ENCODE assay signal across 18 mouse cellular contexts in genomic region chr19:24058021-24058420, GRCm38 (mm10). TPM values are rescaled to one million over a fixed set of nuclear protein-coding genes. Genes with fewer than 3 reads are reported as not detected.
A peak's percentile ranks its signal among the peaks of the same experiment; 100 is the strongest.
DNase-seq lines count a peak whose midpoint lies in the region; ATAC-seq and TF ChIP-seq lines count a peak whose summit lies in the region.
"Had no signal": no experiment of that assay in that cellular context is flagged by ENCODE, and none has a peak within 500 bp of the region (broad histone marks: within the 10 kb centered on the region; RNA-seq: fewer than 3 reads in every experiment).

No protein-coding gene starts in this region.

- H3K4me1 ChIP-seq in lung, postnatal 0 days (ENCODE audit: insufficient read depth, low read depth, low read length): peaks cover 15% of the 10 kb centered on the region; the same call in 1 of the 2 replicates
- H3K4me1 ChIP-seq in small intestine, adult 2 months (ENCODE audit: control insufficient read depth, insufficient read depth, insufficient read length, low read length): peaks cover 15% of the 10 kb centered on the region; the same call in 1 of the 2 replicates
- H3K4me1 ChIP-seq: embryonic facial prominence, embryonic 10.5 days; midbrain, embryonic 10.5 days had no signal

- TF ChIP-seq EP300 in lung, postnatal 0 days (IDR thresholded peaks at IDR 0.05): no peak

- H3K36me3 ChIP-seq in lung, postnatal 0 days (ENCODE audit: insufficient read depth, low read length): no peaks in the 10 kb centered on the region
- no peaks in the 10 kb centered on the region for H3K36me3 ChIP-seq in small intestine, adult 2 months (ENCODE audit: control insufficient read depth, insufficient read depth, low read length)
- H3K36me3 ChIP-seq: embryonic facial prominence, embryonic 10.5 days; hindbrain, embryonic 15.5 days; midbrain, embryonic 10.5 days had no signal

- no peak for TF ChIP-seq POLR2A in small intestine, adult 2 months (IDR thresholded peaks at IDR 0.05; ENCODE audit: low read depth, low read length)

- WGBS in lung, postnatal 0 days: 57% methylated on average over 5 of the region's 5 CpGs
- 15% methylated on average over 5 of the region's 5 CpGs for WGBS in small intestine, adult 2 months

- intact Hi-C loops in gastrocnemius, adult 2 months (cut with DNase I): no loop called here
- intact Hi-C loops in gastrocnemius, postnatal 14 days (cut with DNase I; ENCODE audit: low total_unique reads): no loop called here
- intact Hi-C loops in heart, postnatal 10 days (cut with DNase I): no loop called here

- H3K9me3 ChIP-seq in lung, postnatal 0 days (ENCODE audit: low read length): no peaks in the 10 kb centered on the region
- H3K9me3 ChIP-seq: embryonic facial prominence, embryonic 10.5 days; hindbrain, embryonic 15.5 days had no signal

- H3K9ac ChIP-seq in lung, postnatal 0 days (replicated peaks; ENCODE audit: low read depth): no peak overlapping the region
- H3K9ac ChIP-seq: hindbrain, embryonic 15.5 days had no signal

- H3K4me3 ChIP-seq in gastrocnemius, adult 2 months: no peak overlapping the region
- H3K4me3 ChIP-seq in lung, postnatal 0 days (ENCODE audit: low read depth, low read length): no peak overlapping the region
- no peak overlapping the region for H3K4me3 ChIP-seq in small intestine, adult 2 months (ENCODE audit: low read depth, low read length)
- H3K4me3 ChIP-seq: embryonic facial prominence, embryonic 10.5 days; hindbrain, embryonic 15.5 days; midbrain, embryonic 10.5 days had no signal

- no peak for ATAC-seq in lung, postnatal 0 days
- ATAC-seq: forebrain, embryonic 14.5 days had no signal

- H3K27ac ChIP-seq in gastrocnemius, adult 2 months: peak overlapping the region; percentile 3; the same call in 1 of the 2 replicates
- H3K27ac ChIP-seq in lung, postnatal 0 days (ENCODE audit: low read length): 0 out of 2 replicates have a peak overlapping the region, but pooled peaks have one; percentile 6
- 0 out of 2 replicates have a peak overlapping the region, but pooled peaks have one; percentile 15 for H3K27ac ChIP-seq in small intestine, adult 2 months (ENCODE audit: insufficient read depth, low read depth, low read length)
- H3K27ac ChIP-seq: embryonic facial prominence, embryonic 10.5 days; hindbrain, embryonic 15.5 days; midbrain, embryonic 10.5 days had no signal

- H3K27me3 ChIP-seq in lung, postnatal 0 days (replicated peaks; ENCODE audit: insufficient read depth, low read length): no peaks in the 10 kb centered on the region
- no peaks in the 10 kb centered on the region for H3K27me3 ChIP-seq in small intestine, adult 2 months (ENCODE audit: control insufficient read depth, insufficient read depth, low read length)
- H3K27me3 ChIP-seq: CH12.LX; hindbrain, embryonic 15.5 days had no signal

- H3K4me2 ChIP-seq in lung, postnatal 0 days (replicated peaks; ENCODE audit: low read depth, low read length): no peak overlapping the region
- H3K4me2 ChIP-seq: hindbrain, embryonic 15.5 days had no signal

- no peak for DNase-seq in gastrocnemius, adult 2 months
- no peak for DNase-seq in gastrocnemius, postnatal 14 days
- DNase-seq in lung, postnatal 0 days (ENCODE audit: low spot score): no peak
- DNase-seq in lung, postnatal 25 days (ENCODE audit: low spot score): no peak
- DNase-seq in heart, postnatal 10 days: peak; percentile 53 to 57
- no peak for DNase-seq in kidney, postnatal 10 days
- no peak for DNase-seq in ovary, postnatal 14 days (ENCODE audit: low spot score)
- DNase-seq: adrenal gland, adult 2 months; kidney, adult 2 months; kidney, postnatal 4 days; left cerebral cortex, postnatal 4 days had no signal

- no peak for TF ChIP-seq CTCF in gastrocnemius, adult 2 months (IDR thresholded peaks at IDR 0.05)
- TF ChIP-seq CTCF in lung, postnatal 0 days (IDR thresholded peaks at IDR 0.05): no peak
- no peak for TF ChIP-seq CTCF in small intestine, adult 2 months (IDR thresholded peaks at IDR 0.05; ENCODE audit: extremely low read depth, insufficient read length, insufficient replicate concordance, low read depth, low read length)

RNA-seq across cellular contexts. Expression of gene Fam189a2, which starts 27.2 kb away (rescaled TPM):
- 10 to 100 TPM; 17.5 to 24.8 TPM for total RNA-seq in gastrocnemius, adult 2 months (2021)
- 10 to 100 TPM; 22.3 to 25.9 TPM for total RNA-seq in gastrocnemius, postnatal 14 days (2021)
- polyA plus RNA-seq in lung, postnatal 0 days (2015; fragmentation: Nextera tagmentation; extraction: Ambion mirVana): 22.6 and 26.2 TPM in 2 replicates
- 10 to 100 TPM; 66.0 to 76.8 TPM for total RNA-seq in heart, postnatal 10 days (2021)
- 6.3 and 6.4 TPM in 2 replicates for polyA plus RNA-seq in small intestine, adult 2 months (2012; rRNA removed)
- total RNA-seq: CH12.LX; granulocyte monocyte progenitor cell, adult 5-6 weeks had no signal

Comparison
In these comparisons a context has a peak if more than half of its experiments do, and no peak if none do; other contexts are left out.
1. DNase-seq: peak in heart, postnatal 10 days (2 of 2); none in gastrocnemius, adult 2 months (single experiment), gastrocnemius, postnatal 14 days (single experiment), lung, postnatal 0 days (single experiment), lung, postnatal 25 days (single experiment), kidney, postnatal 10 days (single experiment) and ovary, postnatal 14 days (single experiment).
2. Peak in every context shown above with its lines, with median percentiles within 50 percentile points of each other: H3K27ac ChIP-seq.